Mouse (Mus musculus) heart, embryonic 10.5 days (tissue): ENCODE results near the gene Ehd3. TPM values are rescaled to one million over a fixed set of nuclear protein-coding genes. Genes with fewer than 3 reads are reported as not detected.
A peak's percentile ranks its signal among the peaks of the same experiment; 100 is the strongest.

Experiments used
- DNase-seq: peaks from one replicate; pipeline ENCODE4 v3.0.0-alpha.2; 2017; ENCODE audit warnings: low spot score
- H3K27ac ChIP-seq: fragments of 300-500 bp; sonication (generic); 2 replicates; pipeline ENCODE4 v1.5.1; 2016; ENCODE audit warnings: mild to moderate bottlenecking
- H3K27me3 ChIP-seq: fragments of 300-500 bp; sonication (generic); 2 replicates; pipeline ENCODE4 v1.6.1; 2016; ENCODE audit warnings: mild to moderate bottlenecking; ENCODE audit not compliant: poor library complexity, insufficient read depth, severe bottlenecking
- H3K36me3 ChIP-seq: fragments of 300-500 bp; sonication (generic); 2 replicates; pipeline ENCODE4 v1.6.1; 2016; ENCODE audit warnings: mild to moderate bottlenecking, moderate library complexity
- H3K4me1 ChIP-seq: fragments of 300-500 bp; sonication (generic); 2 replicates; pipeline ENCODE4 v1.6.1; 2016; ENCODE audit warnings: mild to moderate bottlenecking
- H3K4me3 ChIP-seq: fragments of 300-500 bp; sonication (generic); 2 replicates; pipeline ENCODE4 v1.5.1; 2016; ENCODE audit warnings: mild to moderate bottlenecking, moderate library complexity
- H3K9me3 ChIP-seq: fragments of 300-500 bp; sonication (generic); 2 replicates; pipeline ENCODE4 v1.6.1; 2016; ENCODE audit warnings: mild to moderate bottlenecking, moderate library complexity
- WGBS: fragments of 180-500 bp; shearing (Covaris S2); methylation state at CpG from one replicate; pipeline ENCODE4 v1.1.7; 2016; 5-methylcytosine and 5-hydroxymethylcytosine counted together
- polyA plus RNA-seq: library from polyadenylated mRNA; unstranded; fragments of >200 nt; fragmentation: Nextera tagmentation; extraction: Ambion mirVana; gene quantifications from 2 replicates; pipeline ENCODE4 v1.2.1, GENCODE M21; 2016

Ehd3 gene
- polyA plus RNA-seq, 1 experiment from 2014 or later = 12.5 TPM

- Histone ChIP-seq H3K27me3 (no peaks in the 10 kb centered on the region), H3K27ac (0 out of 2 replicates have a peak overlapping the region, but pooled peaks have one; percentile 16), H3K4me1 (no peaks in the 10 kb centered on the region; the same call in 1 of the 2 replicates), H3K4me3 (no peak overlapping the region), H3K36me3 (no peaks in the 10 kb centered on the region), H3K9me3 (no peaks in the 10 kb centered on the region)
- no peak for DNase-seq
- 75% methylated on average over 8 of the region's 8 CpGs for WGBS
Observed at GRCm38 (mm10) chr17:73813031-73813660, 9.2 kb downstream of the Ehd3 start.

GRCm38 (mm10) chr17:73814500-73815190, 10.7 kb downstream of the Ehd3 start:
- Histone ChIP-seq H3K27ac (no peak overlapping the region), H3K36me3 (no peaks in the 10 kb centered on the region), H3K9me3 (no peaks in the 10 kb centered on the region), H3K27me3 (no peaks in the 10 kb centered on the region), H3K4me1 (peaks cover 7% of the 10 kb centered on the region; the same call in 1 of the 2 replicates), H3K4me3 (no peak overlapping the region)
- WGBS = 84% methylated on average over 6 of the region's 6 CpGs
- DNase-seq = no peak

DNA sequence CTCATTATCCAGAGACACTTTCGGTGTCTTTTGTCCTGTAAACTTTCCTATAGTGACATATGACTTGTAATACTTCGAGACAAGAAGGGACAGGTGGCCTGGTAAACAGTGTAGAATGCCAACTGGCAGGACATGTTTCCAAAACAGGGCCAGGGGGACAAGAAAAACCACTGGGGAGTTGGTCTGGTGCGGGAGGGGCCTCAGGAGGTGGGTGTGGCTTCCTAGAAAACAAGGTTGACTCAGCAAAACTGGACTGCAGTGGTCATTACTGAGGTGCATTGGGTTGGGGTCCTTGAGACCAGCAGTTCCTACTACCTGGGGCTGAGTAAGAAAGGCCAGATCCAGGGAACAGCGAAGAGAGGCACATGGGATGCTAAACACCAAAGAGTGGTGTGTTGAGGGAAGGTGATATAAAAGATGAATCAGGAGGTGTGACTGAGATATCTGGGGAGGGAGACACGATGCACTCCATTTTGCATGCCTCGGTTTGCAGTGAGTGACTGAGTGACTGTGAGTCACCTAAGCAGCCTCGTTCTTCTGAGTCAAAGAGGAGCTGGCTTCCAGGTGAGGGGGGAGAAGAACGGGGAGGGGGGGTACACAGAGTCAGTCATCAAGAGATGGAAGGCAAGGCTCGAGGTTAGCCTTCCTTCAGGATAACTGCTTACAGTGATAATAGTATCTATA, 13.9 kb downstream of the Ehd3 start:
- peak overlapping the region; percentile 39; the same call in 1 of the 2 replicates for H3K27ac ChIP-seq
- no peaks in the 10 kb centered on the region for H3K27me3 ChIP-seq
- H3K9me3 ChIP-seq = no peaks in the 10 kb centered on the region
- H3K4me3 ChIP-seq = no peak overlapping the region
- H3K4me1 ChIP-seq = peaks cover 11% of the 10 kb centered on the region
- 72% methylated on average over 9 of the region's 9 CpGs for WGBS
- no peaks in the 10 kb centered on the region for H3K36me3 ChIP-seq
- no peak for DNase-seq

GRCm38 (mm10) chr17:73818936-73819335, 15.0 kb downstream of the Ehd3 start:
- no peaks in the 10 kb centered on the region for H3K27me3 ChIP-seq
- 67% methylated on average over 4 of the region's 4 CpGs for WGBS
- peaks cover 16% of the 10 kb centered on the region for H3K4me1 ChIP-seq
- DNase-seq = no peak
- H3K4me3 ChIP-seq = no peak overlapping the region
- H3K9me3 ChIP-seq = no peaks in the 10 kb centered on the region
- no peaks in the 10 kb centered on the region for H3K36me3 ChIP-seq
- H3K27ac ChIP-seq = no peak overlapping the region

- no peaks in the 10 kb centered on the region for H3K36me3 ChIP-seq
- no peak for DNase-seq
- no peak overlapping the region for H3K27ac ChIP-seq
- peaks cover 25% of the 10 kb centered on the region for H3K4me1 ChIP-seq
- no peak overlapping the region for H3K4me3 ChIP-seq
- WGBS = 70% methylated on average over 4 of the region's 4 CpGs
- no peaks in the 10 kb centered on the region for H3K9me3 ChIP-seq
- H3K27me3 ChIP-seq = no peaks in the 10 kb centered on the region
Observed at GRCm38 (mm10) chr17:73820726-73821125, 16.8 kb downstream of the Ehd3 start.

- H3K27me3 ChIP-seq = no peaks in the 10 kb centered on the region
- WGBS = 74% methylated on average over 4 of the region's 4 CpGs
Observed at GRCm38 (mm10) chr17:73822255-73822654, 18.3 kb downstream of the Ehd3 start.

DNA sequence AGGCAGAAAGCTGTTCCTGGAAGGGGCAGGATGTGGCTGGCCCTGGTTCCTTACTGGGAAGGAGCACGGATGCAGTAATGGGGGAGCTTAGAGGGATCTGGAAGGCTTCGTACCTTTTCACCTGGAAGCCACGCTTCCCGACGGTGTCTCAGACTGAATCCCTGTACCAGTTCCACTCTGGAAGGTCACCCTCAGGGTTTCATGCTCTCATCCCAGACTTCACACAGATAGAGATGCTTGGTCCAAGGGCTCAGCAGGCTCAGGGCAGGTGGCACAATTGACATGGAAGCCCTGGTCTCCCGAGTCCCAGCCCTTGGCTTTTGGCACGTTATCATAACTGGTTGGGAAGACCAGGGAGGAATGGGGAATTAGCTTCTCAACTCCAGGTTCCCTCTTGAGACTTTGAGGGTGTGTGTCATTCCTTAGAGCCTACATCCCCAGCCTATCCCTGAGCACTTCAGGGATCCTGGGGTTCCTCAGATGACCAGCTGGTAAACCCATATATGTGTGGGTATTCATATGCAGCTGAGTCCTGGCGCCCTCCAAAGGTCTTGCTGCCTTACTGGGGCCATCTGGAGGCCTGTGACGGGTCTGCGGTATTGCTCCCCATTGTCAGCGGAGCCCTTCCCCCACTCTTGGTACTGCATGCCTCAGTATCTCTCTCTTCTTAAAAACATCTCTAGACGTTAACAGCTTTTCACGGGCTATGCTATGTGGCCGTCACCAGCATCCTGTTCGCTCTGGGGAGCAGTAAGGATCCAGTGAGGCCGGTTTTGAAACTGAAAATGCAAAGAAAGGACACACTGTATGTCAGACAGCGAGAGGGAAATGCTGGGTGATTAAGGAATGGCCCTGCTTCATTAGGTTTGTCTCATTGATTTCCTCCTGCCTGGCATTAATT, 19.4 kb downstream of the Ehd3 start:
- Histone ChIP-seq H3K36me3 (peaks cover 4% of the 10 kb centered on the region; the same call in 1 of the 2 replicates), H3K9me3 (no peaks in the 10 kb centered on the region), H3K27ac (no peak overlapping the region), H3K4me1 (peaks cover 25% of the 10 kb centered on the region), H3K27me3 (no peaks in the 10 kb centered on the region), H3K4me3 (no peak overlapping the region)
- WGBS = 76% methylated on average over 17 of the region's 17 CpGs
- no peak for DNase-seq

More at GRCm38 (mm10) chr17:73822255-73822654, 18.3 kb downstream of the Ehd3 start:
- H3K36me3 ChIP-seq = no peaks in the 10 kb centered on the region
- peaks cover 25% of the 10 kb centered on the region for H3K4me1 ChIP-seq
- H3K4me3 ChIP-seq = no peak overlapping the region
- DNase-seq = no peak
- no peaks in the 10 kb centered on the region for H3K9me3 ChIP-seq
- H3K27ac ChIP-seq = no peak overlapping the region

DNA sequence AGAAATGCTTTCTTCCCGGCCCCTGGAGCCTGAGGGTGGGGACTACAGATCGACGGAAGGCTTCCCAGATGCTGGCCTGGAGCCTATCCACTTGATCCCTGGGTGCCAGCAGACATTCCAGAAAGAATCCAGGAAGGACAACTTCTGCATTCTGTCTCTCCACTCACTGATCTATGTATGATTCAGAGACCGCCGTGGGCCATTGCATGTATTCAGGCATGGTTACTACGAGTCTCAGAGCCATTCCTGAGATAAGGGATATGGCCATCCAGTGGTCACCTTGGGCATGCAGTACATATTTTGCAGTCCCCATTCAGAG, 20.0 kb downstream of the Ehd3 start:
- Histone ChIP-seq H3K27ac (no peak overlapping the region), H3K36me3 (peaks cover 4% of the 10 kb centered on the region; the same call in 1 of the 2 replicates), H3K4me3 (no peak overlapping the region), H3K27me3 (no peaks in the 10 kb centered on the region), H3K4me1 (peaks cover 24% of the 10 kb centered on the region), H3K9me3 (no peaks in the 10 kb centered on the region)
- 68% methylated on average over 6 of the region's 6 CpGs for WGBS
- DNase-seq = no peak

DNA sequence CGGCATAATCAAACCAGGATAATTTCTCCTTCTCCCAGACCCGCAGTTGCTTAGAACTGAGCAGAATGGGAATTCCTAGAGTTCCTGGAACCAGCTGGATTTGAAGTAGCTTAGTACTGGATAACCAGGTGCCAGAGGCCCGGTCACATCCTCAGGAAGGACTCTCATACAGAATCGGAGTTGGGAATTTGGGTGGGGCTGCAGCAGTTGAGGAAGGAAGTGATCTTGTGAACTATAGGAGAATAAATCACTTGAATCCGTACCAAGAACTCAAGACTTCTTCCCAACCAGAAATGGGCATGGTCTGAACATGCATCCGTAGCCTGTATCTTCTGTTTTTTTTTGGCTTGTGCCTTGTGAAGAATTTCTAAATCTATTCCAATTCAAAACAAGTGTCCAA, 22.2 kb downstream of the Ehd3 start:
- no peaks in the 10 kb centered on the region for H3K9me3 ChIP-seq
- DNase-seq = no peak
- H3K4me1 ChIP-seq = peaks cover 18% of the 10 kb centered on the region
- H3K4me3 ChIP-seq = no peak overlapping the region
- H3K36me3 ChIP-seq = peaks cover 10% of the 10 kb centered on the region; the same call in 1 of the 2 replicates
- 83% methylated on average over 6 of the region's 6 CpGs for WGBS
- no peaks in the 10 kb centered on the region for H3K27me3 ChIP-seq
- H3K27ac ChIP-seq = no peak overlapping the region

GRCm38 (mm10) chr17:73827446-73827845, 23.5 kb downstream of the Ehd3 start:
- Histone ChIP-seq H3K27ac (no peak overlapping the region), H3K36me3 (peaks cover 10% of the 10 kb centered on the region; the same call in 1 of the 2 replicates), H3K4me3 (no peak overlapping the region), H3K9me3 (no peaks in the 10 kb centered on the region), H3K27me3 (no peaks in the 10 kb centered on the region), H3K4me1 (peaks cover 14% of the 10 kb centered on the region)
- 97% methylated on average over 11 of the region's 11 CpGs for WGBS
- no peak for DNase-seq

DNA sequence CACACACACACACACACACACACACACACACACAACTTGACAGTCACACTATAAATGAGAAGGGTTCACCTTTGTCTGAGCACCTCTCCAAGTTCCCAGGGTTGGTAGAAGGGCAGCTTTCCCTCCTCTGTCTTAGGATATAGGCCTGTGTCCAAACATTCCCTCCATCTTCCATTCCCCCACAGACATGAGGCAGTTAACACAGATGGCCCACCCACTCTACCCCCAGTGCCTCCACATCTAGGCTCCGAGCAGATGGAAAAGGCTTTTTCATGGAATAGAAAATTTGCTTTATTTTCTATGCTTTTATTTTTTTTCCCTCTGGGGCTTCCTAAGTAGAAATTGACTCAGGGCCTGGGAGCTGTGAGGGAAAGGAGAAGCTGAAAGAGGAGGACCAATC, 26.6 kb downstream of the Ehd3 start:
- Histone ChIP-seq H3K27me3 (no peaks in the 10 kb centered on the region), H3K36me3 (peaks cover 10% of the 10 kb centered on the region; the same call in 1 of the 2 replicates), H3K27ac (no peak overlapping the region), H3K9me3 (no peaks in the 10 kb centered on the region), H3K4me3 (no peak overlapping the region), H3K4me1 (no peaks in the 10 kb centered on the region)
- 90% methylated on average over 1 of the region's 1 CpGs for WGBS
- no peak for DNase-seq

DNA sequence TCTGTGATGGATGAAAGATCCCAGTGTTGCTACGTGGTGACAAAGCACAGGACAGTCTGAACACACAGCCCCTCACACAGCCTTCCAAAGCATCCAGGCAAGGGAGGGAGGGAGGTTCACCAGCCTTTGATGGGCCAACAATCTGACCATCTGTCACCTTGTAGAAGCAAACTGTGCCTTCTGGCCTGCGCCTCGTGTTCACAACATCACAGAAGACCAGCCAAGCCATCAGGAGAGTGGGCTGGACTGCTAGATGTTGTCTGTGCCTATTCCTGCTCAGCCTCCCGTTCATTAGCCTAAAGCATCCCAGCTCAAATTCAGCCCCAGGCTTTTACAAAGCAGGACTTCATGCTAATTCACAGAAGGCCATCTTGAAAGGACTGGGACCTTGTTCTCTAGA, 27.5 kb downstream of the Ehd3 start:
- H3K36me3 ChIP-seq = peaks cover 10% of the 10 kb centered on the region; the same call in 1 of the 2 replicates
- WGBS = 80% methylated on average over 4 of the region's 4 CpGs
- no peaks in the 10 kb centered on the region for H3K9me3 ChIP-seq
- H3K27me3 ChIP-seq = no peaks in the 10 kb centered on the region
- DNase-seq = no peak
- no peak overlapping the region for H3K4me3 ChIP-seq
- H3K27ac ChIP-seq = no peak overlapping the region
- no peaks in the 10 kb centered on the region for H3K4me1 ChIP-seq
